Mouse (Mus musculus): ENCODE data around the gene Mypop.

DNA sequence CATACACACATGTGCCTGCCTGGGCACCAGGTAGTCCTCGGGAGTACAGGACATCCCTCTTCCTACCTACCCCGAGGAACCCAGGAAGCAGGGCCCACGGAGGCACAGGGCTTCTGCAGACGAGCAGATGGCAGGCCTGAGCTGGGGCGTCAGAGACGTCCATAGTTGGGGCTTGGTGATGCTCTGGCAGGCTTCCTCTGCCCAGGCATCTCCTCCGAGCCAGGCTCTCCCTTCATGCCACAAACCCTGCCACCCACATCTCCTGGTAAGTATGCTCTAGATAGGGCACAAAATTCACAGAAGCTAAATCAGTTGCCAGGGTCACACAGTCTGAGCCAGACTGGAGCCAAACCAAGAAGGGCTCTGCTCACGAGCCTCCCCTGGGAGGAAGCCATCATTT, 59.1 kb downstream of the Mypop start:
- no peak for TF ChIP-seq CTCF (IDR thresholded peaks at IDR 0.05; ENCODE audit: extremely low read depth, insufficient read depth, insufficient read length, insufficient replicate concordance)
- no peak for TF ChIP-seq POLR2A (IDR thresholded peaks at IDR 0.05; ENCODE audit: low read depth, low read length)

Data from spleen, adult 2 months (tissue).